Mouse (Mus musculus) CH12.LX (cell line): Measurements from ENCODE around the gene Nedd4. TPM values are rescaled to one million over a fixed set of nuclear protein-coding genes. Genes with fewer than 3 reads are reported as not detected.

Experiments used
- DNase-seq: peaks from one replicate; pipeline ENCODE4 v3.0.0-alpha.2; 2013; ENCODE audit errors: extremely low read depth
- H3K27ac ChIP-seq: 2 replicates; pipeline ENCODE4 v1.5.1; 2012; ENCODE audit warnings: low read depth, mild to moderate bottlenecking, control low read depth, moderate library complexity; ENCODE audit not compliant: insufficient read depth
- H3K27me3 ChIP-seq: replicated peaks from 2 replicates; pipeline ENCODE3; 2012; ENCODE audit warnings: inconsistent platforms
- H3K36me3 ChIP-seq, 2 experiments: replicated peaks in 1 of 2; 2 replicates each; pipeline versions ENCODE3 to v1.6.1; 2012; ENCODE audit warnings: inconsistent platforms in 1 of 2, low read length in 1 of 2, mild to moderate bottlenecking in 1 of 2, mixed read lengths in 1 of 2, moderate library complexity in 1 of 2; ENCODE audit not compliant: control insufficient read depth in 1 of 2, insufficient read depth in 1 of 2
- H3K4me1 ChIP-seq, 2 experiments: 2 replicates each; pipeline ENCODE4 v1.6.1; 2012; ENCODE audit warnings: inconsistent platforms in 1 of 2, moderate library complexity in 1 of 2; ENCODE audit not compliant: insufficient read depth in 2 of 2, control insufficient read depth in 1 of 2
- H3K4me2 ChIP-seq: 2 replicates; pipeline ENCODE4 v1.6.1; 2012; ENCODE audit warnings: low read depth, mild to moderate bottlenecking, control low read depth; ENCODE audit not compliant: poor library complexity, insufficient read depth, severe bottlenecking
- H3K4me3 ChIP-seq, 3 experiments: fragments of 150-350 bp in 1 of 3; sonication (generic) in 1 of 3; replicated peaks in 1 of 3; 2 replicates each; pipeline versions ENCODE3 to v1.5.1; 2011 to 2012; ENCODE audit warnings: low read depth in 2 of 3, low read length in 2 of 3, mild to moderate bottlenecking in 2 of 3, moderate library complexity in 2 of 3, control low read depth in 1 of 3, improper control_type of control experiment in 1 of 3, inconsistent platforms in 1 of 3, mixed read lengths in 1 of 3; ENCODE audit not compliant: poor library complexity in 1 of 3
- H3K79me2 ChIP-seq: replicated peaks from 2 replicates; pipeline ENCODE4 v1.6.1; 2012; ENCODE audit warnings: mild to moderate bottlenecking, moderate library complexity; ENCODE audit not compliant: control insufficient read depth, poor library complexity, insufficient read depth, severe bottlenecking; ENCODE audit errors: extremely low read depth
- H3K9ac ChIP-seq: 2 replicates; pipeline ENCODE4 v1.6.1; 2012; ENCODE audit warnings: low read depth, mild to moderate bottlenecking, control low read depth, moderate library complexity; ENCODE audit not compliant: insufficient read depth
- H3K9me3 ChIP-seq: replicated peaks from 2 replicates; pipeline ENCODE3; 2012; ENCODE audit warnings: low read length, inconsistent platforms, mixed read lengths
- E2F4 ChIP-seq: IDR thresholded peaks from 2 replicates; pipeline ENCODE4 v1.6.1; 2011; ENCODE audit warnings: low read depth, low read length, improper control_type of control experiment; ENCODE audit not compliant: insufficient replicate concordance
- ELF1 ChIP-seq: IDR thresholded peaks from 2 replicates; pipeline ENCODE4 v1.6.1; 2014; ENCODE audit warnings: low read depth, mild to moderate bottlenecking, inconsistent platforms, low read length, improper control_type of control experiment
- ETS1 ChIP-seq: conservative IDR thresholded peaks from 2 replicates; pipeline ENCODE4 v1.6.1; 2012; ENCODE audit warnings: low read depth, mild to moderate bottlenecking, inconsistent platforms, low read length, improper control_type of control experiment, moderate library complexity
- GABPA ChIP-seq: IDR thresholded peaks from 2 replicates; pipeline ENCODE4 v1.6.1; 2012; ENCODE audit warnings: low read depth, low read length, improper control_type of control experiment, inconsistent platforms; ENCODE audit not compliant: insufficient replicate concordance
- HCFC1 ChIP-seq: IDR thresholded peaks from 2 replicates; pipeline ENCODE4 v1.6.1; 2012; ENCODE audit warnings: low read depth, mild to moderate bottlenecking, inconsistent platforms, low read length, improper control_type of control experiment
- JUN ChIP-seq: IDR thresholded peaks from 2 replicates; pipeline ENCODE4 v1.6.1; 2011; ENCODE audit warnings: low read depth, mild to moderate bottlenecking, low read length, improper control_type of control experiment, moderate library complexity; ENCODE audit not compliant: insufficient read depth
- KAT2A ChIP-seq: IDR thresholded peaks from 2 replicates; pipeline ENCODE4 v1.6.1; 2012; ENCODE audit warnings: low read length, improper control_type of control experiment, inconsistent platforms; ENCODE audit not compliant: insufficient replicate concordance
- MAFK ChIP-seq: IDR thresholded peaks from 2 replicates; pipeline ENCODE4 v1.6.1; 2011; ENCODE audit warnings: low read length, improper control_type of control experiment; ENCODE audit not compliant: insufficient replicate concordance
- MEF2A ChIP-seq: IDR thresholded peaks from 2 replicates; pipeline ENCODE4 v1.6.1; 2014; ENCODE audit warnings: low read depth, mild to moderate bottlenecking, inconsistent platforms, low read length, improper control_type of control experiment, borderline replicate concordance
- MXI1 ChIP-seq: IDR thresholded peaks from 2 replicates; pipeline ENCODE4 v1.6.1; 2011; ENCODE audit warnings: mild to moderate bottlenecking, low read depth, low read length, improper control_type of control experiment
- MYC ChIP-seq: IDR thresholded peaks from 2 replicates; pipeline ENCODE4 v1.6.1; 2011; ENCODE audit warnings: low read depth, mild to moderate bottlenecking, improper control_type of control experiment, low read length
- NELFE ChIP-seq: IDR thresholded peaks from 2 replicates; pipeline ENCODE4 v1.6.1; 2011; ENCODE audit warnings: low read depth, low read length, improper control_type of control experiment
- POLR2AphosphoS2 ChIP-seq: IDR thresholded peaks from 2 replicates; pipeline ENCODE4 v1.6.1; 2011; ENCODE audit warnings: low read depth, low read length, improper control_type of control experiment
- RAD21 ChIP-seq: IDR thresholded peaks from 2 replicates; pipeline ENCODE4 v1.6.1; 2011; ENCODE audit warnings: low read depth, mild to moderate bottlenecking, low read length, improper control_type of control experiment, moderate library complexity
- SIN3A ChIP-seq: IDR thresholded peaks from 2 replicates; pipeline ENCODE4 v1.6.1; 2012; ENCODE audit warnings: low read length, improper control_type of control experiment, inconsistent platforms
- SMC3 ChIP-seq: IDR thresholded peaks from 2 replicates; pipeline ENCODE4 v1.6.1; 2011; ENCODE audit warnings: low read depth, low read length, improper control_type of control experiment
- TBP ChIP-seq: conservative IDR thresholded peaks from 2 replicates; pipeline ENCODE4 v1.6.1; 2011; ENCODE audit warnings: low read depth, low read length, improper control_type of control experiment
- USF2 ChIP-seq: conservative IDR thresholded peaks from 2 replicates; pipeline ENCODE4 v1.6.1; 2011; ENCODE audit warnings: low read depth, low read length, improper control_type of control experiment
- ZKSCAN1 ChIP-seq: IDR thresholded peaks from 2 replicates; pipeline ENCODE4 v1.6.1; 2012; ENCODE audit warnings: low read depth, inconsistent platforms, low read length, improper control_type of control experiment, borderline replicate concordance
- ZMIZ1 ChIP-seq: IDR thresholded peaks from 2 replicates; pipeline ENCODE4 v1.6.1; 2012; ENCODE audit warnings: low read depth, mild to moderate bottlenecking, inconsistent platforms, low read length, improper control_type of control experiment
- ZNF384 ChIP-seq: IDR thresholded peaks from 2 replicates; pipeline ENCODE4 v1.6.1; 2012; ENCODE audit warnings: low read depth, low read length, improper control_type of control experiment, inconsistent platforms
- dilution Hi-C: fragments of 300-500 bp; cut with MboI; formaldehyde crosslinking; loops from 2 replicates; pipeline ENCODE4 v1.14.3; 2020; ENCODE audit warnings: low sequenced_read_pairs; ENCODE audit not compliant: extremely low pct_unique_long_range_greater_than_20kb, extremely low pct_ligation_motif_present
- in situ Hi-C: fragments of 300-500 bp; cut with MboI; formaldehyde crosslinking; loops from 3 replicates; pipeline ENCODE4 v1.14.3; 2019; ENCODE audit warnings: low sequenced_read_pairs, low pct_ligation_motif_present, low pct_unique_long_range_greater_than_20kb, mixed read lengths
- polyA plus RNA-seq: library from polyadenylated mRNA; unstranded; fragments of >175 nt; gene quantifications from 2 replicates; pipeline ENCODE4 v1.2.1, GENCODE M21; 2012; ENCODE audit warnings: low read depth; ENCODE audit not compliant: insufficient read length
- total RNA-seq, 2 experiments: library from RNA; depleted of rRNA; stranded (reverse); fragments of 300-350 nt in 1 of 2; fragments of >200 nt in 1 of 2; gene quantifications; 2 replicates each; pipeline ENCODE4 v1.2.3; 2012 to 2014

Gene Nedd4
- total and polyA plus RNA-seq, 3 experiments, result 56.9 to 211 (median 206) TPM

GRCm38 (mm10) chr9:72696508-72696907, 34.4 kb downstream of the Nedd4 start:
- no peak for DNase-seq
- H3K79me2 ChIP-seq, result 0 out of 2 replicates have a peak, but pooled peaks cover 3% of the 10 kb centered on the region
- peaks cover 0 to 25% of the 10 kb centered on the region in 2 experiments; a peak in 2 of 4 replicates for H3K4me1 ChIP-seq
- no peak overlapping the region for H3K27ac ChIP-seq
- no peak overlapping the region for H3K4me3 ChIP-seq
- in situ Hi-C loops, result no loop called here
- H3K36me3 ChIP-seq, result peaks cover 13 to 86% of the 10 kb centered on the region in 2 experiments
- TF ChIP-seq ZKSCAN1 (no peak), MYC (no peak), RAD21 (no peak), MAFK (no peak), MXI1 (no peak), SMC3 (no peak), GABPA (no peak), NELFE (no peak), ELF1 (no peak), ETS1 (no peak), JUN (no peak), ZNF384 (no peak), E2F4 (no peak), MEF2A (no peak), TBP (no peak), HCFC1 (no peak), KAT2A (no peak), POLR2AphosphoS2 (no peak), ZMIZ1 (no peak), SIN3A (no peak)
- TF ChIP-seq, all 38 proteins: peak for 0
- Histone ChIP-seq H3K4me2 (no peak overlapping the region), H3K27me3 (no peaks in the 10 kb centered on the region), H3K9me3 (no peaks in the 10 kb centered on the region), H3K9ac (no peak overlapping the region)
- dilution Hi-C loops, result no loop called here

GRCm38 (mm10) chr9:72697779-72698178, 35.6 kb downstream of the Nedd4 start:
- H3K9ac ChIP-seq, result no peak overlapping the region
- H3K36me3 ChIP-seq, result peaks cover 13 to 86% of the 10 kb centered on the region in 2 experiments
- H3K4me3 ChIP-seq, result no peak overlapping the region
- H3K4me1 ChIP-seq, result peaks cover 0 to 20% of the 10 kb centered on the region in 2 experiments; a peak in 2 of 4 replicates
- no peak overlapping the region for H3K4me2 ChIP-seq
- in situ Hi-C loops, result no loop called here
- no peak for DNase-seq
- H3K27ac ChIP-seq, result no peak overlapping the region
- 0 out of 2 replicates have a peak, but pooled peaks cover 3% of the 10 kb centered on the region for H3K79me2 ChIP-seq
- no peaks in the 10 kb centered on the region for H3K27me3 ChIP-seq
- TF ChIP-seq MYC (no peak), SIN3A (no peak), USF2 (no peak), NELFE (no peak), ZKSCAN1 (no peak)
- H3K9me3 ChIP-seq, result no peaks in the 10 kb centered on the region
- dilution Hi-C loops, result no loop called here
